Mouse (Mus musculus) erythroblast, adult 5-6 weeks (primary cell): Measurements from ENCODE around the gene Pdzd8. TPM values are rescaled to one million over a fixed set of nuclear protein-coding genes. Genes with fewer than 3 reads are reported as not detected.

ENCODE experiments used
- total RNA-seq, 2 experiments: library from RNA; stranded (forward) in 1 of 2; stranded (reverse) in 1 of 2; fragments of 150-400 nt in 1 of 2; fragments of 200-764, 138-1000 nt in 1 of 2; gene quantifications; 2 replicates each; pipeline versions ENCODE4 v1.2.3 to v1.2.4; 2015 to 2017; ENCODE audit warnings: low replicate concordance in 2 of 2

The Pdzd8 gene
- total RNA-seq, 2 experiments from 2014 or later: 26.8 to 30.2 TPM

Other genes with a start within 250 kb of the Pdzd8 start
- gene Vax1, start 175.7 kb downstream of the Pdzd8 start, total RNA-seq (2015; ENCODE audit: low replicate concordance): not detected in 2 replicates
- gene Vax1, start 175.7 kb downstream of the Pdzd8 start, total RNA-seq (2017; ENCODE audit: low replicate concordance): not detected in 2 replicates
- gene Kcnk18, start 126.6 kb downstream of the Pdzd8 start, total RNA-seq (2015; ENCODE audit: low replicate concordance): not detected in 2 replicates
- not detected in 2 replicates for gene Kcnk18, start 126.6 kb downstream of the Pdzd8 start, total RNA-seq (2017; ENCODE audit: low replicate concordance)
- 1.3 and 3.3 TPM in 2 replicates for gene Slc18a2, start 84.9 kb downstream of the Pdzd8 start, total RNA-seq (2015; ENCODE audit: low replicate concordance)
- gene Slc18a2, start 84.9 kb downstream of the Pdzd8 start, total RNA-seq (2017; ENCODE audit: low replicate concordance): 0.85 and 1.7 TPM in 2 replicates
- gene Rps12-ps3, start 23.5 kb downstream of the Pdzd8 start, total RNA-seq (2015; ENCODE audit: low replicate concordance): 144 and 176 TPM in 2 replicates
- gene Rps12-ps3, start 23.5 kb downstream of the Pdzd8 start, total RNA-seq (2017; ENCODE audit: low replicate concordance): 58.3 and 69.0 TPM in 2 replicates
- gene Emx2, start 112.6 kb upstream of the Pdzd8 start, total RNA-seq (2015; ENCODE audit: low replicate concordance): not detected in 2 replicates
- 0.77 TPM in 1 of 2 replicates, not detected in the other for gene Emx2, start 112.6 kb upstream of the Pdzd8 start, total RNA-seq (2017; ENCODE audit: low replicate concordance)